Mouse (Mus musculus) 3134 (cell line): ENCODE results near the gene Arhgap15.

Source experiments
- DNase-seq: peaks from one replicate; pipeline ENCODE4 v3.0.0-alpha.2; 2011; ENCODE audit warnings: low spot score; ENCODE audit not compliant: insufficient read length; ENCODE audit errors: extremely low read depth

Gene Arhgap15

DNA sequence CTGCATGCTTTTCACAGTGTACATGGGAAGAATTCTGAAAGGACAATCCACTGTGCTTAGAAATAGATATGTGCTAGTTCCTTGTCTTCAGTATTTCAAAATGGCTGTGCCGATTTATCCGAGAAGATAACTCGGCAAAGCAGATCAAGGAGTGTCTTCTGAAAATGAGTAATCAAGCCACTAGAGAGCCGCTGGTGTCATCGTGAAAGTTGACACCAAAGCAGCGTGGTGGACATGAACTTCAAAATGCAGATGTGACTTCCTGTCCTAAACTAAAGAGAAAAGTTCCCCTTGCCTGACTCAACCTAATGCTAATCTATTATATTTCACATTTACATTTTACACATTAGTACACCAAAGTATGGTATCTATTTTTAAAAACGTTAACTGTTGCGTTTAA lies 596.2 kb downstream of the Arhgap15 start:
- DNase-seq, result no peak

DNA sequence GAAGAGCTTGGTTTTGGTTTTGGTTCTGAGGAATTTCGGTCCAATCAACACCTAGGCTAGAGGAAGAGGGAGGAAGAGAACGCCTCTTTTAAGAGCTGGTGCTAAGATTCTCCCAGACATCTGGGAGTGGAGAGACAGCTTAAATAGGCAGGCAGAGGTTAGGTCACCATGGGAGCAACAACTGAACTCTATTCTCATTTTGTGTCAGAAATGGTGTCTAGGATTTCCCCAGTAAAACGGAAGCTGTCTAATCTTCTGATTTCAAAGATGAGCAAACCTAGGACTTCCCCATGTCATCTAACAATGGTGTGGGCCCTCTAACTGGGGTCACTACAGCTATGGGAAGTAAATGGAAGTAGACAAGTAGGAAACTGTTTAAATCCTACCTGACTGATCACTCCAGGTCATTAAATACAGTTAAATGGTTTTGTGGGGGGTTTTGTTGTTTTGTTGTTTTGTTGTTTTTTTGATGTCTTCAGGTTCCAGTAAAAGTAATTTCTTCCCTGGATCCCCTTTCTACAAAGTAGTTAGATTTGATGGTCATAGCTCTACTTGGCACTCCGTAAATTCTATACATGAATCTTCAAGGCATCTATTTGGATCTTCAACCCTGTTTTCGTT lies 596.8 kb downstream of the Arhgap15 start:
- DNase-seq, result no peak

GRCm38 (mm10) chr2:44346184-44346583 lies 597.6 kb downstream of the Arhgap15 start:
- no peak for DNase-seq

DNA sequence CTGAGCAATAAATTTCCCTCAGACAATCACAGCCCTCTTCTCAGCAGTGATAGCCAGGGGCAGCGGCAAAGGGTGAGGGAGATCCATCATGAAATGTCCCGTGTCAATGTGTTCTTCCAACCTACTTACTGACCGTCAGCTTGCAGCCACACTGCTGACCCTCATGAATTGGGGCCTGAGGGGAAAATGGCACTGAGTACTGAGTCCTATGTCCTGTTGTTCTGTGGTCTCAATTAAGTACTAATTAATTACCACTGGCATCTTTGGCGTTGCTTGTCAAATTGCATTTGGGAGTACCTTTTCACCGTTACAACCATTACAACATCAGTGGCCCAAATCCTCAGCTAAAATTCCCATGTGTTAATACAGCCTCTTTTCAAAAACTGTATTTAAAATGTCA lies 599.2 kb downstream of the Arhgap15 start:
- no peak for DNase-seq

DNA sequence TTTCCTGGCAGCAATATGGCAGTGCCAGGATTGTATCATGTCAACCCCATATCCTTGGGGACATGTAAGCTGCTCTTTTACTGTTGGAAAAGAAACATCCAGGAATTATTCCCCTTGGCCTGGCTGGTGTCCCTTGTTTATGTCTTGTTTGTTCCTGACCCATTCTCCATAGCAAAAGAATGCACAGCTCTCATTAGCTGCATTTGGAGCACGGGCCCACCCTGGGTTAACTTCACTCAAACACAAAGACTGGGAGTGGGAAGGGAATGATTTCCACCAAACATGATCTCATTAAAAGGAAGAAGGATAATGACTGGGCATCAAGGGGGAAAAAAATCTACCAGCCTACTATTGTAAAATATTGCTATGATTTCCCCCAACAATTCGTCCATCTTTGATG lies 600.5 kb downstream of the Arhgap15 start:
- DNase-seq, result no peak

- DNase-seq, result no peak
Measured at GRCm38 (mm10) chr2:44352885-44353284, 604.3 kb downstream of the Arhgap15 start.

DNA sequence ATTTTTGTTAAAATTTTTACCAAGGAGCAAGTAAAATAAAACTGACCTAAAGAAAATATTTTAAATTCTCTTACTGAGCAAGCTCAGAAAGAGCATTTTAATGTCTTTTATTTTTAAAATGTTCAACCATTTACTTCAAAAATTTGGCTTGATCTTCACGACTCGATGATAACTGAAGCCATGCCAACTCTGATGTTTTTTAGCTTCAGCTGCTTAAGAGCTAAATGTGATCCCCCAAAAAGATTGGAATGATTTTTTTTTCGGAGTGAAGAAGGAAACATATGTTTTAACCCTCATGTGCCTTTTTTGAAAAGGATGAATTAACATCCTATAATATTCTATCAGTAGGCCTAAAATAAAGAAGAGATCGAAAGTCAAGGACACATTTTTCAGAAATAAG lies 605.0 kb downstream of the Arhgap15 start:
- no peak for DNase-seq

DNA sequence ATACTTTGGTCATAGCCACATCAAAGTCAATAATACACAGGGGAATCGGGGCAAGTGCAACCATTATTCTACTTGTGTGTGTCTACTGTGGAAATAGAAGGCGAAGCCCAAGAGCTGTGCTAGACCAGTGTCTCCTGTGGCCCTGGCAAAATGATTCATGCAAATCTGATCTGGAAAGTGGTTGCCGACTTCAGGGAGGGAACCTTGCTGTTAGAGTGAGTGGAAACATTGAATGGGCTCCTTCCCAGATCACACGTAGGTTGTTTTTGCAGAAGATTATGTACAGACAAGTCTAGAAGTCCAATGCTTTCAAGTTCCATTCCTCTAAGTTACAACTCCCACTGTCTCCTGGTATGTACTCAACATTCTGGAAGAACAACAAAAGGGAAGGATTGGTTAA lies 606.2 kb downstream of the Arhgap15 start:
- DNase-seq, result no peak

DNA sequence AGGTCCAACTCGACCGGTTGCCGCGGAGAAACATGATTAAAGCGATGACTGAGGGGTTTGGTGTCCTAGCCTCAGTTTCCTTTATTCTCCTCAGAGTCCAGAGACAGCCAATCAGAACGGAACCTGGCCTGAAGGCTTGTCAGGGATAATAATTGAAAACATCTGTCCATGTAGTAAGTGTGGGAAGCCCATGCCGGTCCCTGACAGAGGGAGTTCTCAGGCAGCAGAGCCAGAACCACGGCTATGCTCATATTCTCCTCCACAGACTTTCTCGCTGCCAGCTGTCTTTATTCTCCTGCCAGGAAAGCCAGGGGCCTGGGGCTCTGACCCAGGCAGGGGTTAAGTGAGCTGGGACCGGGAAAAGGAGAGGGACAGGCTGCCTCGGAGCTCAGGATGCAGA lies 606.7 kb downstream of the Arhgap15 start:
- DNase-seq, result no peak

GRCm38 (mm10) chr2:44356248-44356886 lies 607.7 kb downstream of the Arhgap15 start:
- DNase-seq, result no peak

- DNase-seq, result no peak
Measured at GRCm38 (mm10) chr2:44356887-44357251, 608.2 kb downstream of the Arhgap15 start.

DNA sequence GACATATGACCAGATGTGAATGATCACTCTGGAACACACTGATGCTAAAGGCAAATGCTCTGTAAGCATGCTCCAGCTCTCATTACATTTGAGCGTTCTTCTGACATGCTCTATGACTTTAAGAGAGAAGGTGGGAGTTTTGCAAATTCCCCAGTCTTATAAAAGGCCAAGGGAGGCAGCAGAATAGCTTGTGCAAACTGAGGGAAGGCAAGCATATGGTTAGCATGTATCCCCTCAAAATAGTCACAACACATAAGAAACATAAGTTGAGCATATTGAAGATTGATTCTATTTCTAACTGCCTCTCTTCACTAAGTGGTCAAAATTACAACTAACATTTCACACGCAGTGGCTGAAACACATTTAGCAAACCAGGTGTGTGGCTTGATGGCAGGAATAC lies 631.6 kb downstream of the Arhgap15 start:
- no peak for DNase-seq

DNA sequence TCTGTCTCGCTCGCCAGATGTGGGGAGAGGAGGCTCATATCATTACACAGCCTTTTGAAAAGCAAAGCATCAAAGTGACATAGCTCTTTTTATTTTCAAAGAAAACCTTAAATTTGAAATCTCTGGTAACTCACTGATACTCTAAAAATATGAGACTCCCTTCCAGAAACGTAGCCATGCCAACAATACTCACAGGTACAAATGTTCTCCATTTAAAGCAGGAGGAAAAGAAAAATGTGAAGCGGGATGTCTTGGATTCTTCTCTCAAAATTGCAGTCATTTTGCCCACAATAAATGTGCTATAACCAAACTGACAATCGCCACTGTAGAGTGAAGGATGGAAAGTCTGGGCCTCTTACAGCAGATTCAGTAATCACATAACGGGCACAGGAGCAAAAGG lies 635.9 kb downstream of the Arhgap15 start:
- DNase-seq, result no peak

GRCm38 (mm10) chr2:44389556-44389955 lies 640.9 kb downstream of the Arhgap15 start:
- no peak for DNase-seq

DNA sequence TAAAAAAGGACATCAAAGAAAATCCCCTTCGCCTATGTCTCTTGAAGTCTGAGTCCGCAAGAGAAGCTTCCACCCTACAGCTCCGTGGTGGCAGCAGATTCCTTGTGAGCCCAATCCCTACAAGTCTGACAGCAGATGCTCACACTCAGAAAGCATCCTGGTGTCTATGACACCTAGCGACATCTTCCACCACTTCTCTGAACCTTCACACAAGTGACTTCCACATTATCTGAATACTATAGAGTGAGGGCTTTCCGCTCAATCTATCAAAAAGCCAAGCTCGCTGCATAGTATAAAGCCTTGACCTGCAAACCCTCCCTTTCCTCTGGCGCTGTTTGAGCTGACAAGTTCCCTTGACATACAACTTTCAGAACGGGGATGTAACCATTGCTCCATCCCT lies 645.2 kb downstream of the Arhgap15 start:
- no peak for DNase-seq

DNA sequence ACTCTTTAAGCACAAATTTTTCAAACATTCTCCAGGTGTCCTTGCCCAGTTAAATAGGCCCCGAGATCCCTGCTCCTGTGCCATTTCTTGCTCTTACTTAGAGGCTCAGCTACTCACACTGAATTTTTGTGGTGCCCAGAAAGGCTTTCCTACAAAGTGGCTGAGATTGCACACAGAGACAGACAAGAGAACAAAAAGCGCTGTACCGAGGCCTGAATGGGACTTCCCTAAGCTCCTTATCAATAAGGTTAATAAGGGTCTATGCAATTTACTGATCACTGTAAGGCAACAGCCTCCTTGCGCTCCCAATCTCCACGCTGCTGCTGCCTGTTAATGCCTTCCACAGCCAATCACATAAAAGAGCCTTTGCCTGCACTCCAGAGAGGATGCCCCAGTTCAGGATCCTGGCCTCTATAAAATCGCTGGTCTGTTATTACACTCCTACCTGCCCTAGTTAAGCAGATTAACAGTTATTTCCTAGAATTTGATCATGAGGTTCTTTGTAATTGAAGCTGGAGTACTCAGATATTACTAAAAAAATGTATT lies 646.4 kb downstream of the Arhgap15 start:
- no peak for DNase-seq

DNA sequence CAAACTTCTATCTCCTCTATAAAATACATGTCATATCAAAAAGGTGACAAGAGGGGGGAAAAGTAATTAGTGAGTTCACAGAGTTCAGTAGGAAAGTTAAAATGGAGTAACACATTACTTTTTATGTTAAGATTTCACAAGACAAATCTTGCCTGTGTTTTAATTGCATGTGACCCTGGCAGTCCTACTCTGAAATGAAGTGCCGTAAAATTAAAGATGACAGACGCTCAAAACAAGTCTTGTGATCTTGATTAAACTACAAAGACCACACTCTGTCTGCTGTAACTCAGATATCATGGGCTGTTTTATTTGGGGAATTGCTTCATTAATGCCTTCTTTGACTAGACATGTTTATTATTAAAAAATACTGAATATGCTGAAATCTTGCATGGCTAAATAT lies 647.0 kb downstream of the Arhgap15 start:
- DNase-seq, result no peak

DNA sequence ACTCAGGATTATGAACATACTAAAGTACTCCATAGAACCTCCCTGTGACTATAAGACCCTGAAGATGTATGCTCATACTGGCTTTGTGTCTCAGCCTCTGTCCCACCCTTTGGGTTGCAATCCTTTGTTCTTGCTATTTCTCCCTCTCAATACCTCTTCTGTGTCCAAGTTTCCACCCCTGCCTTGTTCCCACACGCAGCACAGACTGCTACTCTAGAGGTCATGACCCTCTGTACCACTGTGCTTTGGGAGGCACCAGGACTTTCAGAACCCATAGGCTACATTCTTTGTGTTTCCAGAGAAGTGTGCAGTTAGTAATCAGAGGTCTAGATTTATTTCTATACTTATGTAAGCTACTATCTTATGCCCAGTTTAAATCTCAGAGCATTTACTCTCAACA lies 648.6 kb downstream of the Arhgap15 start:
- no peak for DNase-seq

DNA sequence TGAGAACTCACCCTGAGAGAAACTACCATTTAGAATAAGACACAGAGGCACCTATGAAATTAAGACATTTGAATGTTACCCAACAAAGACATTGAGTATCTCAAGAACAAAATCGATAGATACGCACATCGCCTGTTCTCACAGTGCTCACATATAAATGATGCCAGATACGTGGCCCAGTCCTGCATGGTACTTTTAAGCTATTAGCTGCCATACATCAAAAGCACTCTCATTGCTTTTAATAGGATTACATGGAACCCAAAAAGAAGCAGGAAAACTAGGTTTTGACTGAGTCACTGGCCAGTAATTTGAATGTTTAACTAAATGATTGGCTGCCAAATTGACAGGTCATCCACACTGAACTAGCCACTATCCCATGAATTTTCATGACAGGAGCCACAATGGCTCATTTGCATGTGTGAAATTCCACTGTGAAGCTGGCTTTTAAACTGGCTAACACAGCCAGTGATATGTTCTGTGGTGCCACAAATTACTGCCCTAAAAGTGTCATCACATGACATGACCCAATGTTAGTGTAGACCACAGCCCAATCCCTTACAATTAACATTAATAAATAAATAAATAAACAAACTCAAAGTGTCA lies 649.2 kb downstream of the Arhgap15 start:
- no peak for DNase-seq

DNA sequence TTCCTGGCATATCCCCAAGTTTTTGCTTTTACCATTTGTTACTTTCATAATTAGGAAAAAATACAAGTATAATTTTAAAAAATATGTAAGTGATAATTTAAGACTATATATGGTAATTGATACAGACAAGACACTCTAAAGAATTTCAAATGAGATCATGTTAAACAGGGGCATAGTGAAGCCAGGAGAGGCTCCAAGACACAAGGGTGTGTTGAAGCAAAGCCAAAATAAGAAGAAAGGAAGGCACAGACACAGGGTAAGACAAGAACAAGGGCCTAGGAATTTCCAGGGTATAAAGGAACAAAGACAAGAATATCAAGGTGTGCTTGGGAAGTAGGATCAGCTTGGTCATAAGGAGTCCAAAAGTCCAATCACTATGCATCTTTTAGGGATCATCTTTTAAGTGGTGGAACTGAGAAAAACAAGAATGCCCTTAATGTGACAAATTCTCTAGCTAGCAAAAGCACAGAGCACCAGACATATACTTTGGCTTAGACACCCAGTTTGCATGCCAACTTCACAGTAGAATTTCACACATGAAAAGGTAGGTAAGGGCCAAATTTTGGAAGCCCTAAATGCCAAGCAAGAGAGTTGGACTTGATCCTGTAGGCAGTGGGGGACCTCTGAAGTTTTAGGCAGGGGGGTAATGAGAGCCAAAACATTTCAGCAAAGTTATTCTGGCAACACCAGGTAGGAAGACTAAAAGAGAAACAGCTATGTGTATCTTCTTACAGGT lies 650.7 kb downstream of the Arhgap15 start:
- no peak for DNase-seq

DNA sequence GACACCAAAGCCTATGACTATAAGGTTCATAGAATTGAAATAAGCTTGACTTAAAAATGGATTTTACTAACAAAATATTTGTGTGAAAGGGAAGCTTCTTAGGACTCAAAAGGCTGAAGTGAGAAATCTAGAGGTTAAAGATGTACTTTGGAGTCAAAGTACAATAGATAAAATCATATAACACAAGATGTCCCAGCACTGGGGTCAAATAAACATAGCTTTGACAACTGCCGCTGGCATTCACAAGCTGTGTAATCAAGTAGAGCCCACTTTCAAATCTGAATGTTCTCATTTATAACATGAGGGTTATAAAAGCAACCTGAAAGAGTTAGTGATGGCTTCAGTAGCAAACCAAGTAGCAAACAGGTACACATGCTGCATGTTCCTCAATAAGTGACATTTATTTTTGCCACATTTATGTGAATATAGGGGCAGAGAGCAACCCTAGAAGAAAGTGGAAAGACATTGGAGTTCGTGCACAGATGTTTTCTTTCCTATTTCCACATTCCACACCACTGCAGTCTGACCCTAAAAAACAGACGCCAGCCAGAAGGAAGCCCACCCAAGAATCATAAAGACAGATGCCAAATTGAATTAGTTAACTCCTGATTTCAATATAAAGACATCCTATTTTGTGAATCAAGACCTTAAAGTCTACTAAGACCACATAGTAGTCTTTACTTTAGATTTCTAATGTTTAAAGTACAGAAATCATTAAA lies 653.2 kb downstream of the Arhgap15 start:
- no peak for DNase-seq
